Mouse (Mus musculus) kidney, postnatal 14 days (tissue): ENCODE data around the gene Wdr54.

Experiments
- DNase-seq: peaks from one replicate; pipeline ENCODE4 v3.0.0; 2022; ENCODE audit warnings: mixed read lengths

Gene Wdr54

GRCm38 (mm10) chr6:83125331-83125730 is 30.9 kb downstream of the Wdr54 start, which contains the start of gene Ino80b:
Ino80b (minus strand) TSS chr6:83125431.
- DNase-seq: no peak

GRCm38 (mm10) chr6:83124851-83125312 is 31.3 kb downstream of the Wdr54 start:
- peak; percentile 95 for DNase-seq

DNA sequence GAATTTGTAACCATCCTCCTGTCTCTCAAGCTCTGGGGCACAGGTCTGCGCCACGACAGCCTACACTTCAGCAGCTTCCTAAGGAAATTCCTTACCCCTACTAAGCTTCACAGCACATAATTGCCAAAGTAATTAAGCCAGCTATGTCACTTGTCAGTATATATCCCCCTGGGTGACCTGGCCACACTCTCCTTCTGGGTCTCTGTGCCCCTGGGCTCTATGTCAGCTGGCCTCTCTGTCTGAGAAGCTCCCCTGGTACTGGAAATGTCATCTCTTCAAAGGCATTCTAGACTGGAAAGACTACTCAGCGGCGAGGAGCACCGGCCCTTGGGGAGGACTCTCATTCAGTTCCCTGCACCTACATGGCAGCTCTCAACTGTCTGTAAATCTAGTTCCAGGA is 33.2 kb downstream of the Wdr54 start:
- no peak for DNase-seq

- no peak for DNase-seq
These were observed 34.1 kb downstream of the Wdr54 start for GRCm38 (mm10) chr6:83121863-83122710.

GRCm38 (mm10) chr6:83120930-83121862 is 35.0 kb downstream of the Wdr54 start, which contains the start of gene Wbp1:
Wbp1 (minus strand) TSS chr6:83121559.
- peak; percentile 98 for DNase-seq

GRCm38 (mm10) chr6:83119734-83120051 is 36.5 kb downstream of the Wdr54 start:
- DNase-seq: peak; percentile 47

GRCm38 (mm10) chr6:83118825-83119733 is 37.1 kb downstream of the Wdr54 start:
- no peak for DNase-seq

- no peak for DNase-seq
These were observed 37.8 kb downstream of the Wdr54 start for GRCm38 (mm10) chr6:83118369-83118768.

GRCm38 (mm10) chr6:83117616-83118015 is 38.6 kb downstream of the Wdr54 start:
- DNase-seq: no peak

DNA sequence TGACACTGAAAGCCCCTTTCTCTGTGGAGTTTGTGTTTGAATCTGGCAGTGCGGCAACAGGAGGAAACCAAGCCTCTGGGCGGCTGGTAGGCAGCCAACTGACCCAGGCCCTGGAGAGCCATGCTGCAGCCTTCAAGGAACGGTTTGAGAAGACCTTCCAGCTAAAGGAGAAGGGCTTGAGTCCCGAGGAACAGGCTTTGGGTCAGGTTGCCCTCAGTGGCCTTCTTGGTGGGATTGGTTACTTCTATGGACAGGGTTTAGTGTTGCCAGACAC is 39.1 kb downstream of the Wdr54 start:
- no peak for DNase-seq

DNA sequence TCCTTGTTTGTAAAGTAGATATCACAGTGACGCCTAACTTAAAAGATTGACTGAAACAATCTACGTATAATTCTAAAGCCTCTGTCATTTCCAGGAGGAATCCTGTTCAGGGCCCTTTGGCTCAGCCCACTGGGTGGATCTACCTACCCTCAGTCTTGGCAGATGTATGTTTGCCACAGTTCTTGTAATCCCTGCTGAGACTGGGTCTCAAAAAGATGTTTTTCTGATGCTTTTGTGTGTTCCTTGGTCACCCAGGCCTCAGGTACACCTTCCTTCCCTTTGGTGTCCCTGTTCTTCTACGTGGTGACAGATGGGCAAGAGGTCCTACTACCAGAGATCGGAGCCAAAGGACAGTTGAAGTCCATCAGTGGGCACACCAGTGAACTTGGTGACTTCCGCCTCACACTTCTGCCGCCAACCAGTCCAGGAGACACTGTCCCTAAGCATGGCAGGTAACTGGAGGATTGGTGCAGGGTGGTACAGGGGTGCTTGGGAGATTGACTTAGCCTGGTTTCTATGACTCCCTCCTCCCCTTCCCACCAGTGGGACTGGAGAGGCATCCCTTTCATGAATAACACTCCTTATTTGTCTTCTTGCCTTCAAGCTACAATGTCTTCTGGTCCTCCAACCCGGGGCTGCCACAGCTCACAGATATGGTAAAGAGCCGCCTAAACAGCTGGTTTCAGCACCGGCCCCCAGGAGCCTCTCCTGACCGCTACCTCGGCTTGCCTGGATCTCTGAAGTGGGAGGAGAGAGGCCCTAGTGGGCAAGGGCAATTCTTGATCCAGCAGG is 39.6 kb downstream of the Wdr54 start:
- DNase-seq: no peak

GRCm38 (mm10) chr6:83115682-83116372 is 40.4 kb downstream of the Wdr54 start:
- DNase-seq: no peak

DNA sequence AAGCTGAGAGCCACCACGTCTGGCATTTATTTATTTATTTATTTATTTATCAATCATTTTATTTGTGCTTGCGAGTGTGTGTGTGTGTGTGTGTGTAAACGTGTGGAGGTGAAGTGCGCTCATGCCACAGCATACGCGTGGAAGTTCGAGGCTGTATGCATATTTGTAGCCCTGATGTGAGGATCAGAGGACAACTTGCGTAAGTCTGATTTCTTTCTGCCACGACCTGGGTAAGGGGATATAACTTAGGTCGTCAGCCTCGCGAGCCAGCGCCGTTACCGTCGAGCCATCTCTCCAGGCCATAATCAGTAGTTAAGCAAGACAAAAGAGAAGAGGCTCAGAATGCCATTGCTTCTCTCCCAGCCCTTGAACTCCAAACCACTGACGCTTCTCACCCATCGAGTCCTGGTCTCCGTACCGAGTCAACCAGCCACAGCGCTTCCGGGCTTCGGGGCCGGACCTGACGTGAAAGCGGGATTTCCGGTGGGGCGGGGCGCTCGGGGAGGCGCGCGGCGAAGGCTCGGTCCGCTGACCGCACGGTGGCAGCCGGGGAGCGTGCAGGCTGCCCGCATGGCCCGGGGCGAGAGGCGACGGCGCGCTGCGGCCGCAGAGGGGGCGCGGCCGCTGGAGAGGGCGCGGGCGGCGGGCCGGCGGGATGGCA is 41.1 kb downstream of the Wdr54 start, which contains the start of gene Mogs:
Gene Mogs, plus strand, starts transcription at position 486 of the 661 bp plus-strand sequence.
- DNase-seq: peak; percentile 96

DNA sequence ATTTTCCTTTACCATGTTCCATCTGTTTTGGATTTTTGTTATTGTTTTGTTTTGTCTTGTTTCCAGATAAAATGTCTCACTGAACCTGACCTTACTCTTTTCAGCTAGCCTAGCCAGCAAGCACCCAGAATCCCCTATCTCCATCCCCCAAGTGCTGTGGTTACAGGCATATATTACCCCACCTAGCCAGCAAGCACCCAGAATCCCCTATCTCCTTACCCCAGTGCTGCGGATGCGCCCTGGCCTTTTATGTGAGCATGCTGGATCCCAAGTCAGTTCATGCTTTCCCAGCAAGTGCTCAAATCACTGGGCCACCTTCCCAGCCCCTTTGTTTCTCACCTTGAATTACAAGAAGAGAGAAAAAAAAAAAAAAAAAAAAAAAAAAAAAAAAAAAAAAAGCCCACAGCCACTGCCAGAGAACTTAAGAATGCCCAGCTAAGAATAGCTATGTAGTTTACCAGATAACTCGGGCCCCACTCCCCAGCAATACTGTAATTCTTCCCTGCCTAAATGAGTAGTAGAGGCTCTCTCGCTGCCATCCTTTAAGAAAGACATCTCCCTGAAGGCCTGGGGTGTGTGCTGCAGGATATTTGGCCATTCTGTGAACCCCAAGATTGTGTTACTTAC is 44.6 kb downstream of the Wdr54 start:
- DNase-seq: no peak

DNA sequence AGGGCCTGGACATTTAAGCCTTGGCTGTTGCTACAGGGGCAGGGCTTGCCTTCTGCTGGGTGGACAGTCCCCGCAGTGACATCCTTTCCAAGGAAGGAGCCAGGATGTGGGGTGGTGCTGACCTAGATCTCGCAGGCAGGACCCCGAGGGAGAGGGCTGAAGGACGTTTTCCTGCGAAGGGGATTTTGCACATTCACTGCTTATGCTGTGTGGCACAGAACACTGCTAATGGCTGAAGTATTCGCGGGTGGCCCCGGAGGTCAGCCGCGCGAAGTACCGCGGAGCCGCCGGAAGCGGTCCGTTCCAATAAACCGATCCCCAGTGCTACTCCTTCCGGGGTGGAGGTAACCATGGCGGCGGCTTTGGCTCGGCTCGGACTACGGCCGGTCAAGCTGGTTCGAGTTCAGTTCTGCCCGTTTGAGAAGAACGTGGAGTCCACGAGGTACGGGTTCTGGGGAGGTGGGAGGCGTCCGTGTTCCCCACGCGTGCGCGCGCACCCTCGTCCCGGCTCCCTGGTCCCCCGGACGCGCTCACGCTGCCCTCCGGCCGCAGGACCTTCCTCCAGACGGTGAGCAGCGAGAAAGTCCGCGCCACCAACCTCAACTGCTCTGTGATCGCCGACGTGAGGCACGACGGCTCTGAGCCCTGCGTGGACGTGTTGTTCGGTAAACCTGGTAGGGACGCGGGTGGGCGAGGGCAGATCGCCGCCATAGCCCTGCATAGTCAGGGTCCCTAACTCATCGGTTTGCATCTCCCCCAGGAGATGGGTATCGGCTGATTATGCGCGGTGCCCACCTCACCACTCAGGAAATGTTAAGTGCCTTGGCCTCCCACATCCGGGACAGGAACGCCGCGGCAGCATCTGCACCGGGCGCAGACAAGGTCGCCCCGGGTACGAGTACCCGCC is 47.2 kb downstream of the Wdr54 start, which contains the start of gene Mrpl53:
Gene Mrpl53, plus strand, starts transcription at position 279 of the 907 bp plus-strand sequence.
- DNase-seq: peak; percentile 87

GRCm38 (mm10) chr6:83107566-83108400 is 48.4 kb downstream of the Wdr54 start:
- peak; percentile 79 for DNase-seq

DNA sequence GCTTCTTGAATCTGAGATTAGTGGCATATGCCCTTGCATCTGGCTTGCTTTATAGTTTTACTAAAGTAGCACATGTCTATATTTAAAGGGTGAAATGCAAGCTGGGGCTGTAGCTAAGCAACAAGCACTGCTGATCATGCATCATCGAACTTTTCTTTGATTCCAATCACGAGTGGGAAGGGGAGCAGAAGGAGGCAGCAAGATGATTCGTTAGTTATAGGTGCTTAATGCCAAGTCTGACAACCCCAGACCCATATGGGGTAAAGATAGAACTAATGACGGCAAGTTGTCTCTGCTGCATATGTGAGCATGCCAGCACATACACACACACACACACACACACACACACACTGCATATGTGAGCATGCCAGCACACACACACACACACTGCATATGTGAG is 52.0 kb downstream of the Wdr54 start:
- no peak for DNase-seq

DNA sequence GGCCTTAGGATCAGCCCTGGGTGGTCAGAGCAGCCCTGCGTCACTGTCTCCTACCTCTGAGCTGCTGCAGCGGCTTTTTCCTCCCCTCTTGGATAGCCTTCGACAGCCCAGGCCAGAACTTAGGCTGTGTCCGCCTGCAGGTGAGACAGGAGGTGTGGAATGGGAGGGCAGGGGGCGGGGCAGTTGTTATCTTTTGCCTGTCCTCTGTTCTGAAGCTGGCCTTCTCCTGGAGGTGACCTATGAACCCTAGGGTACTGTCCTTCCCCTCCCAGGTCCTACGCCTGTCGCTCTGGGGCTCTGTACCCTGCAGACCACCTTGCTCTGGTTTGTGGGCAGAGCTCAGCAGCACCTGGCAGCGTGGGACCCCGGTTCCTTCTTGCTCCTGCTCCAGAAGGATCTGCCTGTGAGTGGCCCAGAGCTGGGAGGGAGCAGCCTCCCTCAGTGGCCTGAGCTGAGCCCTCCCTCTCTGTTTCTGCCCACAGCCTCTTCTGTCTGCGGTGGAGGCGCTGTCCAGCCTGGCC is 53.0 kb downstream of the Wdr54 start:
- no peak for DNase-seq
